Mouse (Mus musculus) heart, postnatal 0 days (tissue): ENCODE results near the gene Prr29.
A peak's percentile ranks its signal among the peaks of the same experiment; 100 is the strongest.

Source experiments
- CTCF ChIP-seq: IDR thresholded peaks from 2 replicates; pipeline ENCODE4 v1.5.1; 2016; ENCODE audit warnings: antibody characterized with exemption, control low read depth, low read depth
- EP300 ChIP-seq: IDR thresholded peaks from 2 replicates; pipeline ENCODE4 v1.6.1; 2016; ENCODE audit warnings: antibody characterized with exemption, low read depth

- TF ChIP-seq EP300 (peak; percentile 76), CTCF (no peak)
Observed at GRCm38 (mm10) chr11:106329128-106329527, 36.1 kb upstream of the Prr29 start.
